Comparison of ENCODE assay signal across 15 mouse cellular contexts in the genomic region with DNA sequence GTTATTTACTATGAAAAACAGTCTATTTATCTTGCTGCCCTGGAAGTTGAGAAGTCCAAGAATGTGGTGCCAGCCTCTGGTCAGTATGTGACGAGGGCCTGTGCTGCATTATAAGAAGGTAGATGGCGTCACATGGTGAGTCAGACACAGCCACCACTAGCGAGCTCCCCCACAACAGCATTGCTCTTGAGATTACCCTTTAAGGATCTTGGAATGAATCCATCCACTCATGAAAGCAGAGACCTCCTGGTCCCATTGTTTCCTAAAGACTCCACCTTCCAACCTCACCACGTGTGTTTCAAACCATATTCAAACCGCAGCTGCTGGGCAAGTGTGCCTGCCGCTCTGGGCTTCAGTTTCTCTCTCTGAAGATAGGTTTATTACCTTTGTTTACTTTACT. TPM values are rescaled to one million over a fixed set of nuclear protein-coding genes. Genes with fewer than 3 reads are reported as not detected.
A peak's percentile ranks its signal among the peaks of the same experiment; 100 is the strongest.
DNase-seq lines count a peak whose midpoint lies in the region; ATAC-seq and TF ChIP-seq lines count a peak whose summit lies in the region.
"Had no signal": no experiment of that assay in that cellular context is flagged by ENCODE, and none has a peak within 500 bp of the region (broad histone marks: within the 10 kb centered on the region; RNA-seq: fewer than 3 reads in every experiment).

No protein-coding gene starts in this region.

- no peak for TF ChIP-seq CTCF in lung, adult 2 months (IDR thresholded peaks at IDR 0.05; ENCODE audit: insufficient read depth, low read length)
- no peak for TF ChIP-seq CTCF in brain, embryonic 14.5 days (IDR thresholded peaks at IDR 0.05; ENCODE audit: borderline replicate concordance, extremely low read depth, insufficient read depth, insufficient read length)
- no peak for TF ChIP-seq CTCF in cerebellum, adult 2 months (IDR thresholded peaks at IDR 0.05; ENCODE audit: borderline replicate concordance, insufficient read depth, low read depth, low read length)

- no peak overlapping the region for H3K4me2 ChIP-seq in heart, embryonic 16.5 days (ENCODE audit: low read depth, low read length)
- H3K4me2 ChIP-seq in lung, embryonic 15.5 days = no peak overlapping the region
- H3K4me2 ChIP-seq in myocyte (ENCODE audit: low read depth) = no peak overlapping the region
- H3K4me2 ChIP-seq: forebrain, embryonic 15.5 days; hindbrain, embryonic 15.5 days; midbrain, embryonic 11.5 days had no signal

- no peaks in the 10 kb centered on the region for H3K9me3 ChIP-seq in heart, embryonic 16.5 days (replicated peaks; ENCODE audit: control insufficient read depth, low read length)
- H3K9me3 ChIP-seq in lung, embryonic 15.5 days = no peaks in the 10 kb centered on the region
- H3K9me3 ChIP-seq: forebrain, embryonic 15.5 days; hindbrain, embryonic 15.5 days had no signal

- WGBS in heart, embryonic 16.5 days = 35% methylated on average over 6 of the region's 6 CpGs
- WGBS in lung, embryonic 15.5 days = 51% methylated on average over 6 of the region's 6 CpGs
- WGBS in lung, adult 2 months = 46% methylated on average over 6 of the region's 6 CpGs
- 54% methylated on average over 6 of the region's 6 CpGs for WGBS in cerebellum, adult 2 months

- peak; percentile 70 for ATAC-seq in heart, embryonic 16.5 days (replicated peaks; ENCODE audit: extremely low read depth, insufficient read depth, low FRiP score)
- ATAC-seq in lung, embryonic 15.5 days (ENCODE audit: borderline replicate concordance, extremely low read depth, low FRiP score, low TSS enrichment) = peak; percentile 35; the same call in 1 of the 2 replicates
- ATAC-seq: forebrain, embryonic 15.5 days had no signal

- no peaks in the 10 kb centered on the region for H3K36me3 ChIP-seq in heart, embryonic 16.5 days (ENCODE audit: control insufficient read depth, insufficient read depth)
- no peaks in the 10 kb centered on the region for H3K36me3 ChIP-seq in lung, embryonic 15.5 days
- H3K36me3 ChIP-seq in myocyte (ENCODE audit: control insufficient read depth, insufficient read depth) = no peaks in the 10 kb centered on the region
- H3K36me3 ChIP-seq: forebrain, embryonic 15.5 days; hindbrain, embryonic 15.5 days had no signal

- no peak overlapping the region for H3K4me3 ChIP-seq in heart, embryonic 16.5 days (ENCODE audit: low read length)
- no peak overlapping the region for H3K4me3 ChIP-seq in lung, embryonic 15.5 days
- H3K4me3 ChIP-seq in lung, adult 2 months (replicated peaks; ENCODE audit: extremely low read depth, low read depth, low read length) = no peak overlapping the region
- no peak overlapping the region for H3K4me3 ChIP-seq in myocyte
- H3K4me3 ChIP-seq in cerebellum, adult 2 months (replicated peaks; ENCODE audit: insufficient read depth, low read depth, low read length) = no peak overlapping the region
- H3K4me3 ChIP-seq: forebrain, embryonic 15.5 days; hindbrain, embryonic 15.5 days had no signal

- no peak for DNase-seq in heart, adult 9 months (ENCODE audit: low spot score in 2 of 2)
- DNase-seq in lung, adult 2 months = no peak
- DNase-seq in brain, embryonic 14.5 days (ENCODE audit: low read depth) = peak; percentile 48
- no peak for DNase-seq in cerebellum, adult 2 months
- DNase-seq: adrenal gland, postnatal 10 days; cerebellum, adult 9-10 months; gastrocnemius, postnatal 10 days; heart, adult 18-20 months; layer of hippocampus, postnatal 36 days had no signal

- no peak overlapping the region for H3ac ChIP-seq in myocyte (ENCODE audit: control insufficient read depth, insufficient read length)

- H3K79me2 ChIP-seq in myocyte (ENCODE audit: control insufficient read depth, insufficient read depth) = no peaks in the 10 kb centered on the region

- peaks cover 6% of the 10 kb centered on the region for H3K4me1 ChIP-seq in heart, embryonic 16.5 days (ENCODE audit: control insufficient read depth, insufficient read depth, low read length)
- no peaks in the 10 kb centered on the region for H3K4me1 ChIP-seq in lung, embryonic 15.5 days
- no peaks in the 10 kb centered on the region for H3K4me1 ChIP-seq in lung, adult 2 months (ENCODE audit: control insufficient read depth, insufficient read depth, low read length)
- H3K4me1 ChIP-seq in cerebellum, adult 2 months (ENCODE audit: control insufficient read depth, insufficient read depth, low read length) = no peaks in the 10 kb centered on the region

- no peaks in the 10 kb centered on the region for H3K27me3 ChIP-seq in heart, embryonic 16.5 days (ENCODE audit: control insufficient read depth, insufficient read depth, low read length)
- H3K27me3 ChIP-seq in lung, embryonic 15.5 days = no peaks in the 10 kb centered on the region
- H3K27me3 ChIP-seq in myocyte (ENCODE audit: control insufficient read depth, insufficient read depth, insufficient read length) = no peaks in the 10 kb centered on the region
- no peaks in the 10 kb centered on the region for H3K27me3 ChIP-seq in cerebellum, adult 2 months (ENCODE audit: control insufficient read depth, insufficient read depth, low read length)
- H3K27me3 ChIP-seq: forebrain, embryonic 15.5 days; hindbrain, embryonic 15.5 days had no signal

- H3K27ac ChIP-seq in heart, embryonic 16.5 days (ENCODE audit: low read length) = no peak overlapping the region
- no peak overlapping the region for H3K27ac ChIP-seq in lung, embryonic 15.5 days
- H3K27ac ChIP-seq in cerebellum, adult 2 months (ENCODE audit: insufficient read depth, low read length) = no peak overlapping the region
- H3K27ac ChIP-seq: forebrain, embryonic 15.5 days; hindbrain, embryonic 15.5 days had no signal

- H3K9ac ChIP-seq in heart, embryonic 16.5 days (ENCODE audit: low read length) = no peak overlapping the region
- no peak overlapping the region for H3K9ac ChIP-seq in lung, embryonic 15.5 days
- H3K9ac ChIP-seq: forebrain, embryonic 15.5 days; hindbrain, embryonic 15.5 days had no signal

- TF ChIP-seq POLR2A in lung, adult 2 months (IDR thresholded peaks at IDR 0.05; ENCODE audit: borderline replicate concordance, extremely low read depth, low read depth, low read length) = no peak
- TF ChIP-seq POLR2A in brain, embryonic 14.5 days (IDR thresholded peaks at IDR 0.05; ENCODE audit: borderline replicate concordance, extremely low read depth, insufficient read depth, insufficient read length, poor library complexity, severe bottlenecking) = no peak
- no peak for TF ChIP-seq POLR2A in myocyte (IDR thresholded peaks at IDR 0.05; ENCODE audit: insufficient read length, low read depth)
- TF ChIP-seq POLR2A in cerebellum, adult 2 months (IDR thresholded peaks at IDR 0.05; ENCODE audit: borderline replicate concordance, insufficient read depth, low read length) = no peak

TF ChIP-seq in myocyte, 11 proteins besides CTCF, POLR2A, EP300 and RAD21:
- TF ChIP-seq SRF (IDR thresholded peaks at IDR 0.05; ENCODE audit: control insufficient read depth, insufficient read length, low read depth) = peak; percentile 19
- no peak for TF ChIP-seq MYOG (IDR thresholded peaks at IDR 0.05; ENCODE audit: control insufficient read depth in 1 of 3, insufficient read depth in 1 of 3, insufficient read length in 2 of 3, low read depth in 2 of 3)
- TF ChIP-seq MYOD1 (IDR thresholded peaks at IDR 0.05; ENCODE audit: control insufficient read depth in 1 of 3, insufficient read length in 2 of 3, low read depth in 2 of 3) = peak in 1 of 3 experiments; percentile 27

RNA-seq across cellular contexts. Expression of a gene that starts 28.2 kb away (rescaled TPM):
- 3.1 and 3.3 TPM in 2 replicates for polyA plus RNA-seq in heart, embryonic 16.5 days (2015; fragmentation: Nextera tagmentation; extraction: Ambion mirVana)
- polyA plus RNA-seq in lung, embryonic 15.5 days (2015; fragmentation: Nextera tagmentation; extraction: Ambion mirVana) = 3.4 and 3.6 TPM in 2 replicates
- 6.9 and 8.3 TPM in 2 replicates for polyA plus RNA-seq in lung, adult 2 months (2012; rRNA removed)
- 19.3 and 19.6 TPM in 2 replicates for polyA plus RNA-seq in brain, embryonic 14.5 days (2012; rRNA removed)
- 5.7 TPM for polyA plus RNA-seq in myocyte (2012; fragmentation: generic; extraction: Trizol)
- polyA plus RNA-seq in cerebellum, adult 2 months (2012; rRNA removed) = 7.9 and 8.3 TPM in 2 replicates
